Mouse (Mus musculus): ENCODE data around the gene Pp2d1.

Gene Pp2d1

DNA sequence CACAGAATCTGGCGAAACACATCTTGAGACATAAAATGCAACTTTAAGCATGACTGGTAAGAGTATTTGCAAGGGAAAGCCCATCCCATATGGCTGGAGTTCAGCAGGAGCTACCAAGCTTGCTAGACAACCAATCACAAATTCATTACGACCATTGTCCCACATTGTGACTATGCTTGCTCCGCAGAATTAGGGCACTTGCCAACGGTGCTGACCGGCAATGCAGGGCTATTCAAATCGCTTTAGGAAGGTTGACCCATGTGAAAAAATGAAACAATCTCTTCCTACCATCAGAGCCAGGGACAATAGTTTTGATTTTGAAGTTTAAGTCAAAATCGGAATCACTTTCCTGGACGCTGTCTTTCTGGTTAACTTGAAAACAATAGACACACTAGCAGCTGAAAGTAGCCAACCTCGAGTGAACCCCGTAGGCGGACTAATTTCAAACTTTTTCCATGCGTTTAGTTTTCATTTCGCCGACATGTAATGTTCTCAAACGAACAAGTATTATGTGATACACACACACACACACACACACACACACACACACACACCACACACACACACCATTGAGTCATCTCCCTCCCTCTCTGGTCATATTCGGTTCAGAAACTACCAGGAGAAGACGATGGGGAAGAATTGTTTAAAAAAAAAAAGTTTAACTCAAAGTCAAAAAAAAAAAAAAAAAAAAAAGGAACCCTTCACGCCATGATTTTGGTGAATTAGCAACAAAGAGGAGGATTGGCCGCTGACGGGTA, 27.1 kb upstream of the Pp2d1 start, which contains the start of gene Kat2b:
Kat2b (plus strand) TSS at position 701 of the 758 bp plus-strand sequence.
- DNase-seq (ENCODE audit: low read depth) = no peak

DNA sequence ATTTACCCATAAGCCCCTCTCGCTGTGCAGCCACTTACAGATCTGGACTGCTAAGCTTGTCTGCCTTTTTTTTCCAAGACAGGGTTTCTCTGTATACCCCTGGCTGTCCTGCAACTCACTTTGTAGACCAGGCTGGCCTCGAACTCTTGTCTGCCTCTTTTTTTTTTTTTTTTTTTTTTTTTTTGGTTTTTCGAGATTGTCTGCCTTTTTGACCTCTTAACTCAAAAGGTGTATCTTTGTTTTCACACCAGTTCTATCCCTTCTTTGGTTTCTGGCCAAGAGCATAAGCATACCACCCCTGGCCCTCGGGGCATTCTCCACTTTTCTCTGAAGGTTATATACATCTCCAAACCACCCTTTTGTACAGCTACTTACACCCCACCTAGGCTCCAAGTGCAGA, 25.6 kb upstream of the Pp2d1 start:
- DNase-seq (ENCODE audit: low read depth) = no peak

DNA sequence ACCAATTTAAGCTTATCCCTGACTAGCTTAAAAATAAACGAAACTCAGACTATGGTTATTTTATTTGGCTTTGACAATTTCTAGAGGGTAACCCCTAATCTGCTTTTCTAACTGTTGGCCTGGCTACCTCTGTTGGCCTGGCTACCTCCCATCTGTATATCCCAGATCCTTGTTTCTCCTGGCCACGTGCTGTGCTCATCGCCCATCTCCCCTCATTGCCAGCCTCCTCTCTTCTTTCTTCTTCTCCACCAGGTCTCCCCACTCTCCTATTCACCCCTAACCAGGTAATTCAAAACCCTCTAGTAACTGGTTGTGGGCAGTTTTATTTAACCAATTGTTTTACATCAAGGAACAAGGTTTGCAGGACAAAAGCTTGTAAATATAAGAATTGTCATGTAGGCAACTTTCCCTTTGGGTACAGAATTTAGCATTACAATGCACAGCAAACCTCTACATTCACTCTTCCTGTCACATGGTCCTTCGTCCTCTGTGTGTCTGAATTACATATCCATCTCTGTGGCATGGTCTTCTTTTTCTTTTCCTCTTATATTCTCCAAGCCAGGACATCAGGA, 22.3 kb upstream of the Pp2d1 start:
- no peak for DNase-seq (ENCODE audit: low read depth)

DNA sequence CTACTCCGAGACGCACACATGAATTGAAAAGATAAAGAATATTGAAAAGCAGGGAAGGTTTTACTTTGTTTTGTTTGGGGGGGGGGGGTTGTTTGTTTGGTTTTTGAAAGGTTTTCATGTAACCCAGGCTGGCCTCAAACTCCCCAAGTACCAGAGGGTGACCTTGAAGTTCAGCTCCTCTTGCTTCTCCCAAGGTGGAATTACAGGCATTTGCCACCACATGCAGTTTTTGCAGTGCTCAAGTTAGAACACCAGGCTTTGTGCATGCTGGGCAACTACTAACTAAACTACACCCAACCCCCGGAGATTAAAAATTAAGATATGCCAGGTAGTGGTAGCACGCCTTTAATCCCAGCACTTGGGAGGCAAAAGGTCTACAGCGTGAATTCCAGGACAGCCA, 20.4 kb upstream of the Pp2d1 start:
- no peak for DNase-seq (ENCODE audit: low read depth)

DNA sequence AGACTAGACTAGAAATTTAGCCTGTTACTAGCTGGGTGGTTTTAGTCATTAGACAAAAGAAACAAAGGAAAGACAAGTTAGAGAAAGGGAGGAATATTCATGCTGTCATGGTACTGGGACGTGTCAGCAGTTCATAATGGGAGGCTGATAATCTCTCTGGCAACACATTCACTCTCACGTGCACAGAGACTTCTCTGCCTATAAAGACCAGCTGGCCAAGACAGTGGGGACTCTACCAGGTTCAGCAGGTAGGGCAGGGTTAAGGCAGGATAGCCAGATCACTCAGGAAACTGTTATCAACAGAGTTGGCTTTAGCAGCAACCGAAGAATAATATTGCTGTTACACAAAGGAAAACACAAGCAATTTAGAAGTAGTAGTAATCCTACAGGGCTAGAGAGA, 18.2 kb upstream of the Pp2d1 start:
- DNase-seq (ENCODE audit: low read depth) = no peak

DNA sequence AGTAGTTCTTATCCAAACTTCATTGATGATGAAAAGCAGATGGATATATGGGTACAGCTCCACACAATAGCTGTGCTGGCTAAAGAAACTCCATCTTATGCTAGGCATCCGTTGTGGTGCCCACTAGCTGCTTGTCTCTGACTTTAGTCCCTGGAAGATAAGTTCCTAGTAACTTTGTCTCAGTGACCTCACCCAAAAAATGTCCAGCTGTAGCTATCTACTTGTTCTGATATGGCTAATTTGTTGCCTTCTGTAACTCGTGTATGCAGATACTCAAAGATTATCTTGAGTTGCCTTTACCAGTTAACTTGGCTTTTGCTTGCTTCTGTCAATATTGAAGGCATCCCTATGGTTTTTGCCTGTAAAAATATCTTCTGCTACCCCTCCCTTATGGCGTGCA, 15.6 kb upstream of the Pp2d1 start:
- no peak for DNase-seq (ENCODE audit: low read depth)

DNA sequence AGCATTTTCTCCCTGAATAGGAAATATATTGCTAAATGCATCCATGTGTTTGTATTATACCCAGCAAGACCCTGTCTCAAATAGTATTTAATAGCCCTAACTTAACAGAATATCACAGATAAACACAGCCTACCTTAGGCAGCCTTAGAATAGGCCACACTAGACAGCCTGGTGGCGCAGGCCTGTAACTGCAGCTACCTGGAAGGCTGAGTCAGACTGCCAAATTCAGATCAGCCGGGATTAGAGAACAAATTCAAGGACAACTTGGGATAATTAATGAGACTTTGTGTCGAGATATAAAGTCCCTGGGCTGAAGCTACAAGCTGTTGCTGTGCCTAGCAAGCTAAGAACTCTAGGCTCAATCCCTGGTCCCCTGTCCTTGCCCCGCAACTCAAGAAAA, 14.8 kb upstream of the Pp2d1 start:
- no peak for DNase-seq (ENCODE audit: low read depth)

DNA sequence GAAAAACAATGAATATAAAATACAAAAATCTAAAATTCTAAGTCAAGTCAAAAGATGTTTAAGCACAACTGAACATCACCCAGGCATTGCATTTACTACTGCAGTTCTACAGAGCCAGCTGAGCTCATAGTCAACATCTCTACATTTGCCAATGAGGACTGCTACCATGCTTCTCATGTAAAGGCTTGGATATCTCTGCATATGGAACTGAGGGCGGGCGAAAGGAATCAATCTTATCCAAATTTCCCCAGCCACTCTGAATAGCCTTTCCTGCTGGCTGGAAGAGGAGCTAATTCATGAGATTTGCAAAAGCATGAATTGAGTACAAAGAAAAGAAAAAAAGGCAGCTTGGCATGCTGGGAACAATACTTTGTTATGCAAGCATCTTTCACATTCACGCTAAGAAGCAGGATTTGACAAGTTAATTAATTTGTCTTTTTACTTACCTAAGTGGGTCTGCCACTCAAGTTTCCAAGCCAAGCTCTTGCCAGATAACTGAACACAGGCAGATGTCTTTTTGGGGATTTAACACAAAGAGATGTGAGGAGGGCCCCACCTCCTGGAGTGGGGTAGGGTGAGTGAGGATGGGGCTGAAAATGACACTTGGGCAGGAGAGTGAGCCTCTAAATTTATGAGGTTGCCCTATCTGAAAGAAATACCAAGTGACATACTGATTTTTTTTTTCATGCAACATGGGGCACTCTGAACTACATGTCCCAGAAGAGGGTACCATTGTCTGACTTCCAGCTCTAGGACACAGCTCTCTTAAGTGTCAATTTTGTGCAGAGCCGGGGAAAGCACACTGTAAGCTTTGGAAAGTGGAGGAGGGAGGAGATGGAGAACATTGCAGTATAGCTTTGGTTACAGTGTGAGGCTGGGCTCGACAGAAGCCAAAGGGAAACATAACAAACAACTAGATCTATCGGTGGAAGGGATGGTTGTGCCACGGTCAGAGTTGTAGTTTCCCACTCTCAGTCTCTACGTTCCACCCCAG, 12.4 kb upstream of the Pp2d1 start:
- DNase-seq (ENCODE audit: low read depth) = no peak

DNA sequence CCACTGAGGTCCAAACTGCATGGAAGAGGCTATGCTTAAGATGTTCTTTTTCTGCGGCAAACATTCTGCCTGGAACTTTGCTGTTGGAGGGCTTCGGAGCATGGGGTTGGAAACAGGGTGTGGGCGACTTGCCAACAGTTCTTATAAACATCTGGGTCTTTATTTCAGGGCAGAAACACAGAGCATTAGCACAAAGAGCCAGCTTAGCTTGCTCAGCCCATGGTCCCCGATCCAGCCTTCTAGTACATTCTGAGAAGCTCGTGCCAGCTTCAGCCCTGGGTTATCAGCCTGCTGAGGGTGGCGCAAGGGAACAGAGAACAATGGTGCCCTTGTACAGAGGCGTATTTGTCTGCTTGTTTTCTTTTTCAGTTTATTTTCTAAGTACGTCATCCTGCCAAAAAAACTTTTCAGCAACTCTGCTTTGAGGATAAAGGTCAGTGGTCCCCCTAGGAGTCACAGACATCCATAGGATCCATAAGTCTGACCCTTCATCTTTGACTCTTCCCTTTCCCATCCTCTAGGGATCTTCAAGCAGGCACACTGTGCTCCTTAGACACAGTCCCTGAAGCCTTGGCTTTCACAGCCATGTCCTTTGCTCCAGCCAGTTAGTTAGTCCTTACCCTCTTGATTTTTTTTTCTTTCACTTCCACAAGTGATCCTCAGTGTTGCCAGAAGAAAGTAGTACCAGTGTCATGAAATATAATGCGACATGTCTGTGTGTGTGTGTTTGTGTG, 4.5 kb upstream of the Pp2d1 start:
- no peak for DNase-seq (ENCODE audit: low read depth)

DNA sequence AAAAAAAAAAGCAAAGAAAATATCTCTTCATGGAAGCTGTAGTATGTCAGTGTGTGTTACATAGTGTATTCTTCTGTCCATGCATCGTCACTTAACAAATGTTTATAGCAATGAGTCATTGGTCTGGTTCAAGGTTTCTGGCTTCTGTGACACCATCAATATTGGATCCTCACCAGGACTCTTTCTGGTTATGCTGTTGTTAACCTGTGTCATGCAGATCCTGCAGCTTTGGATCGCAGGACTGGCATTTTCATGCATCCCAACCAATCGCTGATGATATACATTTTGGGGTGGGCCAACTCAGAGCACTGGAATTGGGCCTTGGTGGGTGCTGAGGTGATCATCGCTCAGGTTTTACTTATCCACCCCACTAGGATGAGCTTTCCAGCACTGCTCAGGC, 3.3 kb upstream of the Pp2d1 start:
- DNase-seq (ENCODE audit: low read depth) = no peak

DNA sequence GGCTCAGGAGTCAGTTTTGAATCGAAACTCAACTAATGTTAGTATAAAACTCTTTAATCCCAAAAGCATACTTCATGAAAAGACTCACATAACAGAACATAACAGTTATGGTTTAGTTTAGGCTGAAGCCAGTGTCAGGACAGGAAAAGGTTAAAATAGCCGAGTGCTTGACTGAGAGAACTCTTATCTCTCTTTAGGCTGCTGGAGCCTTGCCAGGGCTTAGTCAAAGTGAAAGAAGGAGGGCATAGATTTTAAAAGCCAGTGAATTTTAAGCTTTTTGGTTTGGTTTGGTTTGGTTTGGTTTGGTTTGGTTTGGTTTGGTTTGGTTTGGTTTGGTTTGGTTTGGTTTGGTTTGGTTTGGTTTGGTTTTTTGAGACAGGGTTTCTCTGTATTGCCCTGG, 6.8 kb downstream of the Pp2d1 start:
- no peak for DNase-seq (ENCODE audit: low read depth)

DNA sequence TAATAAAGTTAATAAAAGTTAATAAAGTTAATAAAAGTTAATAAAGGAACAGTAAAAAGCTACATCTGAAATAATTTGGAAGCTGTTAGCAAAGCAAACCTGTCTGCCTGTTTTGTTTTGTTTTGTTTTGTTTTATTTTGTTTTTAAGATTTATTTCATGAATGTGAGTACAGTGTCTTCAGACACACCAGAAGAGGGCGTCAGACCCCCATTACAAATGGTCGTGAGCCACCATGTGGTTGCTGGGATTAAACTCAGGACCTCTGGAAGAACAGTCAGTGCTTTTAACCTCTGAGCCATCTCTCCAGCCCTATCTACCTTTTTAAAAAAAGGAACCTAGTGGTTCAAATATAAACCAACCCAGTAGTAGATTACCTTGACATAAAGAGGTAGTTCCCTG, 8.1 kb downstream of the Pp2d1 start:
- no peak for DNase-seq (ENCODE audit: low read depth)

DNA sequence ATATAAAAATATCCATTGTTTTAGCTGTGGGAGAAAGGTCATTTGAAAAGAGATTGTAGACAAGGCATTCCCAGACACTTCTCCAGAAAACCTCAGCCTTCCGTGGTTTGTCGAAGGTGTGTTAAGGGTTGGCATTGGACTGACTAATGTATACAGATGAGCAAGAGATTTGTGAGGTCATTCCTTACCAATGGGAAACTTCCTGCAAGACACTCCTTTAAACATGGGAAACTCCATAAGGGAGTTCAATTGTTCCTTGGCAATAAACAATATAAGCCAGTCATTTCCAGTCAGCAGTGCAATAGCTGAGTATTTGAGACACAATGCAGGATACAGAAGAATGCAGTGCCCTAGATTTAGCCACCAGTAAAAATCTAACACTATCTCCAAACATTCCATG, 11.2 kb downstream of the Pp2d1 start:
- no peak for DNase-seq (ENCODE audit: low read depth)

DNA sequence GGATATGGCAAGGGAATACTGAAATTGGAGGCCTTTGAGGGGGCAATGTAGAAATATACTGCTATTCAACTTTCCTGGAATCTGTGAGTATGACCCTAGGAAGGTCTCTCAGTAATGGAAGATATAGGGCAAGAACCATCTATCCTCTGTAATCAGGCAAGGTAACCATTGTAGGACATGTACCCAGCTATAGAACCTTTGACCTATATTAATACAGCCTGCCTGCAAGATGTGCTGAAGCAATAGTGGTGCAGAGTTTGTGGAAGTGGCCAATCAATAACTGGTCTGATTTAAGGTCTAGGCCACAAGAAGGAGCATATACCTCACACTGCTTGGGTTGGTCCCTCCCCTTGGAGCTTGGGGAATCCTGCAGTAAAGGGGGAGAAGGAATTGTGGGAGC, 18.7 kb downstream of the Pp2d1 start:
- DNase-seq (ENCODE audit: low read depth) = no peak

DNA sequence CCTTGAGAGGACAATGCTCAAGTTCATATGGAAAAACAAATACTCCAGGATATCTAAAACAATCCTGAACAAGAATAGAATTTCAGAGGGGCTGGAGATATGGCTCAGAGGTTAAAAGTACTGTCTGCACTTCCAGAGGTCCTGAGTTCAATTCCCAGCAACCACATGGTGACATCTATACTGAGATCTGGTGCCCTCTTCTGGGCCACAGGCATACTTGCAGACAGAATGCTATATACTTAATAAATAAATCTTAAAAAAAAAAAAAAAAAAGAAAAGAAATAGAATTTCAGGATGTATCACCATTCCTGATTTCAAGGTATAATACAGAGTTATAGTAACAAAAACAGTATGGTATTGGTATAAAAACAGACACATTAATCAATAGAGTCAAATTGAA, 19.9 kb downstream of the Pp2d1 start:
- DNase-seq (ENCODE audit: low read depth) = no peak

DNA sequence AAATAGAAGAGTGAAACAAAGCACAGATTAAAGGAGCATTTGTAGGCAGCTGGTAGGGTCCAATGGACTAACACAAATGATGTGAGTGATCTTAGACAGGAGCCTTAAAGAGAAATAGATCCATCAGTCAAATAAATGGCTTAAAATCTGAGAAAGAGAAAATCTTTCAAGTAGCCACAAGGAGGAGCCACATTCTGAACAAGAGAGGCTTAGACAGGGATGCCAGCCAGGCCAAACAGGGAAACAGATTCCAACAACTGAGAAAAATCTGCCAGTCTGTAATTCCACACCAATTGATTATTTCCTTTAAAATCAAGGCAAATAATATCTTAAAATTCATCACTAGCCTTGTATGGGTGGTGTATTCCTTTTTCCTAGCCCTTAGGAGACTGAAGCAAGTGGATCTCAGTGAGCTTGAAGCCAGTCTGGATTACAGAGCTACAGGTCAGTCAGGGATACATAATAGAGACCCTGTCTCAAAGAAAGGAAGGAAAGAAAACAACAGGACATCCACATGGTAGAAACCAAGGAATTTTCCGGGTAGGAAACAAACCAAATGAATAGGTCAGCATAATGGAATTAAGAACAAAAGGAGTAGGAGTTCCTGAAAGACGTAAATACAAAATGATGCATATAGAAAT, 26.8 kb downstream of the Pp2d1 start:
- no peak for DNase-seq (ENCODE audit: low read depth)

DNA sequence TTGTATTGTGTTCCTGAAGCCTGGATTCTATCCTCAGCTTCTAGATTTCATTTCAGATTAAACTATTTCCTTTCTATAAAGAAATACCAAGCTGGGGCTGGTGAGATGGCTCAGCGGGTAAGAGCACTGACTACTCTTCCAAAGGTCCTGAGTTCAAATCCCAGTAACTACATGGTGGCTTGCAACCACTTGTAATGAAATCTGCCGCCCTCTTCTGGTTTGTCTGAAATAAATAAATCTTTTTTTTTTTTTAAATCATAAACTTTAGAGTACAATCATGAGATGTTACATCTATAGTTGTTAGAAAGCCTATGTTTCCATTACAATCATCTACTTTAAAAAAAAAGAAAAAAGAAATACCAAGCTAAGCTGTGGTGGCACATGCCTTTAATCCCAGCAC, 36.3 kb downstream of the Pp2d1 start:
- DNase-seq (ENCODE audit: low read depth) = no peak

DNA sequence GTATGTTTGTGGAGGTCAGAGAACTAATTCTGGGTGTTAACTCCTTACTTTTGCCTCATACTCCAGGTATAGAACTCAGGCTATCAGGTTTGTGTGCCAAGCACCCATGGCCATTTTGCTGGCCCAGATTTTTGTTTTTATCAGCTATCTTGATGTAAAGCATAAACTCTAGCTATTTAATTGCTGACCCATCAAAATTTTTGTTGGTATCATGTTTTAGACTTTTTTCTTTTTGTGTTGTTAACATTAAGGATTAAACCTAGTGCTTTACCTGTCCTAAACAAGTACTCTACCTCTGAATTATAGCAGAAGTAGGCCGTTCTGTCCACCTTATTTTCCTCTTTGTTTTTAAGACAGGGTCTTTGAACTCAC, 50.3 kb downstream of the Pp2d1 start:
- no peak for DNase-seq (ENCODE audit: low read depth)

DNA sequence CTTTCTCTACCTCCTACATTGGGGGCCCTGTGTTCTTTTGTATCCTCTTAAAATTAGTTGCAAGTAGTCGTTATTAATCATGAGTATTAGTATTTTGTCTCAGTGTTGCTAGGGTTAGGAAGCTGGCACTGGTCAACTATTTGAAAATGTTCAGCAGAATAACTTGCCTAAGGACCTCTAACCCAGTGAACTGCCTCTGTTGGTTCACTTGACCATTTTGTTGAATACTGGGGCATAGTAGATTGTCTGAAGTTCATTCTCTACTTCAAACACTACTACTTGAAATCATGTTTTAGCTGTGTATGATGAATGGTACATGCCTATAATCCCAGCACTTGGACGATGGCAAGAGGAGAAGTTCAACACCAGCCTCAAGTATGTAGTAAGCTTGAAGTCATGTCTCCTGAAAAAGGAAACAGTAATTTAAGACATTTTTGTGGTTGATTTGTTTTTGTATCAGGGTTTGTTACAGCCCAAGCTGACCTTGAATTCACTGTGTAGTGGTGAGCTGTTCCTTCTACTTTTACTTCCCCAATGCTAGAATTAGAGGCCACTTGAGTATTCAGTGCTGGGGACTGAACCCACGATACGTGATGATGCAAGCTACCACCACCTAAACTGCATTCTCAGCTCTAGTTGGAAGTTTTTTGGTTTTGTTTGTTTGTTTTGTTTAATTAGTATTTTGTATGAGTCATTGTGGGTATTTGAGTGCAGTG, 50.8 kb downstream of the Pp2d1 start:
- no peak for DNase-seq (ENCODE audit: low read depth)

DNA sequence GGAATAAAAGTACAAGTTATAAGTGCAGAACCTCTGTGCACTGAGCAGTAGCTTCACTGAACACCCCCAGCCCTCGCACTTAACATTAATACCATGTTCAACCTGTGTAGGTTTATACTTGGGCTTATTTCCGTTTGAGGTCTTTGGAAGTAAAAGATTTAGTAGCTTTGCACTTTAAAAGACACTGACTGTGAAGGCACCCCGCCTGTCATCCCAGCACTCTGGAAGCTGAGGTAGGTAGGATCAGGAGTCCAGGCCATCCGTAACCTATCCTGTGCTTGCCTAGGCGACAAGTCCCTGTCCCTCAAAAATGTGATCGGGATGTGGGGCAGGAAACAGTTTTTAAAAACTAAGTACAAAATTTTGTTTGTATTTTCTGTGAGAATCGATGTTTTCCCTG, 58.8 kb downstream of the Pp2d1 start:
- no peak for DNase-seq (ENCODE audit: low read depth)

DNA sequence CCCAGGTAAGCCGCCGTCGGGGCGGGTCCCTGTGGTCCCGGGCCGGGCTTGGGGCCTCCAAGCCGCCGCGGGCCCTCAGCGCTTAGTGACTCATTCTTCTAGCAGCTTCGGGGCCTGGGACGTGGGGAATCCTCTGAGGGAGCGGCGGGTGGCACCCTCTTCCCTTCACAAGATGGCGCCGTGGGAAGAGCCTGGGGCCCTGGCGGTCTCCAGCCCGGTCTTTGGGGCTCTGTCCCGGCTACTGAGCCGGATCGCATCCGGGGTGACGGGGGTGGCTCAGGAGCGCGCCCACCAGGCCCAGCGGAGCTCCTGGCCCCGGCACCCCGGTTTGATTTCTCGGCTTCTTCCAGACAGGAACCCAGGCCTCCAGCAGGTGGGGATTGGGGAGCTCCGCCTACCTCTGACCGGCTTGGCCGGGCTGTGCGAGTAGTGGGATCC, 59.6 kb downstream of the Pp2d1 start:
- DNase-seq (ENCODE audit: low read depth) = no peak
